Mouse (Mus musculus) heart, adult 10 weeks (tissue): ENCODE measurements around the gene Ppp1r36. TPM values are rescaled to one million over a fixed set of nuclear protein-coding genes. Genes with fewer than 3 reads are reported as not detected.

ENCODE experiments used
- polyA plus RNA-seq: library from polyadenylated mRNA; stranded (reverse); fragments of 350-450 nt; fragmentation: Illumina TruSeq; extraction: RNeasy Lipid Tissue Mini Kit (QIAGEN cat#74804); gene quantifications from one replicate; pipeline ENCODE4 v1.2.3, GENCODE M21; 2014; ENCODE audit warnings: low read depth, low replicate concordance

Gene Ppp1r36
- polyA plus RNA-seq = not detected

GRCm38 (mm10) chr12:76417433-76417854, at the start of gene Ppp1r36:
TSS of gene Ppp1r36 (plus strand) at chr12:76417538.

GRCm38 (mm10) chr12:76369206-76369977, 47.9 kb upstream of the Ppp1r36 start, which contains the start of gene Zbtb25:
TSS of gene Zbtb25 (minus strand) at chr12:76369602.

GRCm38 (mm10) chr12:76369978-76370830, 47.1 kb upstream of the Ppp1r36 start, which contains the start of gene Zbtb1:
TSS of gene Zbtb1 (plus strand) at chr12:76370266.

GRCm38 (mm10) chr12:76403886-76404537, 13.3 kb upstream of the Ppp1r36 start, which contains the start of gene Hspa2:
TSS of gene Hspa2 (plus strand) at chr12:76404176.

Other genes starting within 250 kb of the Ppp1r36 start
- 0.13 TPM for gene Esr2, start 240.3 kb upstream of the Ppp1r36 start, polyA plus RNA-seq
- not detected for gene Tex21, start 170.8 kb upstream of the Ppp1r36 start, polyA plus RNA-seq
- gene Mthfd1, start 162.2 kb upstream of the Ppp1r36 start, polyA plus RNA-seq = 24.1 TPM
- gene Akap5, start 92.6 kb upstream of the Ppp1r36 start, polyA plus RNA-seq = 1.0 TPM
- 6.9 TPM for gene Zbtb25, start 47.9 kb upstream of the Ppp1r36 start, polyA plus RNA-seq
- 2.6 TPM for gene Zbtb1, start 47.3 kb upstream of the Ppp1r36 start, polyA plus RNA-seq
- 4.3 TPM for gene Hspa2, start 13.4 kb upstream of the Ppp1r36 start, polyA plus RNA-seq
- gene Plekhg3, start 113.4 kb downstream of the Ppp1r36 start, polyA plus RNA-seq = 11.1 TPM